In genomic region chr11:12424205-12424604, GRCm38 (mm10) we compare ENCODE assay signal across 19 mouse cellular contexts. TPM values are rescaled to one million over a fixed set of nuclear protein-coding genes. Genes with fewer than 3 reads are reported as not detected.
DNase-seq lines count a peak whose midpoint lies in the region; ATAC-seq lines count a peak whose summit lies in the region.
"Had no signal": no experiment of that assay in that cellular context is flagged by ENCODE, and none has a peak within 500 bp of the region (broad histone marks: within the 10 kb centered on the region; RNA-seq: fewer than 3 reads in every experiment).

No protein-coding gene starts in this region.

- no peak overlapping the region for H3K27ac ChIP-seq in forebrain, embryonic 11.5 days (ENCODE audit: low read depth, low read length)
- no peak overlapping the region for H3K27ac ChIP-seq in forebrain, embryonic 14.5 days (ENCODE audit: low read depth, low read length)
- no peak overlapping the region for H3K27ac ChIP-seq in kidney, embryonic 16.5 days (ENCODE audit: low read length)
- no peak overlapping the region for H3K27ac ChIP-seq in neural tube, embryonic 14.5 days (ENCODE audit: low read depth, low read length)
- H3K27ac ChIP-seq: embryonic facial prominence, embryonic 12.5 days; hindbrain, embryonic 10.5 days; limb, embryonic 12.5 days; liver, embryonic 15.5 days had no signal

- no peaks in the 10 kb centered on the region for H3K4me1 ChIP-seq in forebrain, embryonic 11.5 days (replicated peaks; ENCODE audit: control insufficient read depth, insufficient read depth, low read length)
- no peaks in the 10 kb centered on the region for H3K4me1 ChIP-seq in forebrain, embryonic 14.5 days (ENCODE audit: control insufficient read depth, insufficient read depth, low read length)
- H3K4me1 ChIP-seq in kidney, embryonic 16.5 days (ENCODE audit: insufficient read depth, low read length), result no peaks in the 10 kb centered on the region
- 0 out of 2 replicates have a peak, but pooled peaks cover 2% of the 10 kb centered on the region for H3K4me1 ChIP-seq in neural tube, embryonic 14.5 days (ENCODE audit: control insufficient read depth, insufficient read depth, low read length)
- H3K4me1 ChIP-seq: embryonic facial prominence, embryonic 12.5 days; limb, embryonic 12.5 days; liver, embryonic 15.5 days had no signal

- H3K36me3 ChIP-seq in forebrain, embryonic 11.5 days (ENCODE audit: control insufficient read depth, insufficient read depth, low read length), result no peaks in the 10 kb centered on the region
- no peaks in the 10 kb centered on the region for H3K36me3 ChIP-seq in forebrain, embryonic 14.5 days (ENCODE audit: control insufficient read depth, insufficient read depth, low read length)
- H3K36me3 ChIP-seq in kidney, embryonic 16.5 days (ENCODE audit: insufficient read depth, low read length), result no peaks in the 10 kb centered on the region
- no peaks in the 10 kb centered on the region for H3K36me3 ChIP-seq in neural tube, embryonic 14.5 days (ENCODE audit: control insufficient read depth, insufficient read depth, low read length)
- H3K36me3 ChIP-seq: embryonic facial prominence, embryonic 12.5 days; hindbrain, embryonic 10.5 days; limb, embryonic 12.5 days; liver, embryonic 15.5 days had no signal

- H3K4me2 ChIP-seq in forebrain, embryonic 11.5 days (ENCODE audit: low read depth, low read length, severe bottlenecking), result no peak overlapping the region
- no peak overlapping the region for H3K4me2 ChIP-seq in forebrain, embryonic 14.5 days (ENCODE audit: low read length)
- H3K4me2 ChIP-seq in kidney, embryonic 16.5 days (replicated peaks; ENCODE audit: low read depth, low read length), result no peak overlapping the region
- H3K4me2 ChIP-seq in neural tube, embryonic 14.5 days (ENCODE audit: low read depth, low read length), result no peak overlapping the region
- H3K4me2 ChIP-seq: embryonic facial prominence, embryonic 12.5 days; limb, embryonic 12.5 days; liver, embryonic 15.5 days had no signal

- no peak overlapping the region for H3K9ac ChIP-seq in forebrain, embryonic 11.5 days (ENCODE audit: low read length)
- no peak overlapping the region for H3K9ac ChIP-seq in forebrain, embryonic 14.5 days (ENCODE audit: low read length)
- H3K9ac ChIP-seq in kidney, embryonic 16.5 days (replicated peaks; ENCODE audit: low read length), result no peak overlapping the region
- H3K9ac ChIP-seq in neural tube, embryonic 14.5 days (replicated peaks; ENCODE audit: low read depth, low read length), result no peak overlapping the region
- H3K9ac ChIP-seq: embryonic facial prominence, embryonic 12.5 days; limb, embryonic 12.5 days; liver, embryonic 15.5 days had no signal

- H3K4me3 ChIP-seq in forebrain, embryonic 11.5 days (ENCODE audit: low read depth, low read length), result no peak overlapping the region
- no peak overlapping the region for H3K4me3 ChIP-seq in forebrain, embryonic 14.5 days (ENCODE audit: low read depth, low read length)
- no peak overlapping the region for H3K4me3 ChIP-seq in kidney, embryonic 16.5 days (ENCODE audit: low read length)
- H3K4me3 ChIP-seq in neural tube, embryonic 14.5 days (ENCODE audit: low read depth, low read length), result no peak overlapping the region
- H3K4me3 ChIP-seq: embryonic facial prominence, embryonic 12.5 days; hindbrain, embryonic 10.5 days; limb, embryonic 12.5 days; liver, embryonic 15.5 days had no signal

- DNase-seq in forebrain, embryonic 11.5 days (ENCODE audit: low spot score), result no peak
- no peak for DNase-seq in forebrain, embryonic 14.5 days (ENCODE audit: low spot score)
- DNase-seq in kidney, adult 9 months, result no peak
- DNase-seq in neural tube, embryonic 10.5 days (ENCODE audit: extremely low spot score, low spot score), result no peak
- no peak for DNase-seq in retina, postnatal 1 day
- DNase-seq in gastrocnemius, postnatal 4 days (ENCODE audit: low spot score in 2 of 2), result no peak
- DNase-seq: adrenal gland, postnatal 10 days; cerebellum, adult 2 months; layer of hippocampus, adult 9-11 months; thymus, postnatal 36 days had no signal

- H3K27me3 ChIP-seq in forebrain, embryonic 11.5 days (ENCODE audit: control insufficient read depth, insufficient read depth, low read length), result no peaks in the 10 kb centered on the region
- H3K27me3 ChIP-seq in forebrain, embryonic 14.5 days (replicated peaks; ENCODE audit: control insufficient read depth, insufficient read depth, low read length), result 0 out of 2 replicates have a peak, but pooled peaks cover 4% of the 10 kb centered on the region
- no peaks in the 10 kb centered on the region for H3K27me3 ChIP-seq in kidney, embryonic 16.5 days (ENCODE audit: insufficient read depth, low read length)
- no peaks in the 10 kb centered on the region for H3K27me3 ChIP-seq in neural tube, embryonic 14.5 days (ENCODE audit: control insufficient read depth, insufficient read depth, low read length)
- H3K27me3 ChIP-seq: embryonic facial prominence, embryonic 12.5 days; limb, embryonic 12.5 days; liver, embryonic 15.5 days had no signal

- WGBS in forebrain, embryonic 11.5 days, result 93% methylated on average over 2 of the region's 2 CpGs
- 92% methylated on average over 2 of the region's 2 CpGs for WGBS in forebrain, embryonic 14.5 days
- 73% methylated on average over 2 of the region's 2 CpGs for WGBS in kidney, embryonic 16.5 days
- WGBS in neural tube, embryonic 14.5 days, result 72% methylated on average over 2 of the region's 2 CpGs

- H3K9me3 ChIP-seq in forebrain, embryonic 11.5 days (ENCODE audit: control insufficient read depth, low read length), result no peaks in the 10 kb centered on the region
- H3K9me3 ChIP-seq in forebrain, embryonic 14.5 days (replicated peaks; ENCODE audit: control insufficient read depth, low read length), result no peaks in the 10 kb centered on the region
- no peaks in the 10 kb centered on the region for H3K9me3 ChIP-seq in kidney, embryonic 16.5 days (ENCODE audit: low read length)
- H3K9me3 ChIP-seq in neural tube, embryonic 14.5 days (ENCODE audit: control insufficient read depth, low read length), result no peaks in the 10 kb centered on the region
- H3K9me3 ChIP-seq: embryonic facial prominence, embryonic 12.5 days; hindbrain, embryonic 10.5 days; limb, embryonic 12.5 days; liver, embryonic 15.5 days had no signal

- 0 out of 2 replicates have a peak, but pooled peaks have one; percentile 39 for ATAC-seq in forebrain, embryonic 11.5 days (replicated peaks; ENCODE audit: low FRiP score)
- ATAC-seq in forebrain, embryonic 14.5 days, result no peak
- peak; percentile 19; the same call in 1 of the 2 replicates for ATAC-seq in kidney, embryonic 16.5 days (ENCODE audit: low FRiP score, low TSS enrichment)
- 0 out of 2 replicates have a peak, but pooled peaks have one; percentile 9 for ATAC-seq in neural tube, embryonic 14.5 days (ENCODE audit: low read depth)

RNA-seq across cellular contexts. Expression of gene Cobl, which starts 40.6 kb away (rescaled TPM):
- 3.0 and 3.6 TPM in 2 replicates for polyA plus RNA-seq in forebrain, embryonic 11.5 days (2014; fragmentation: Nextera tagmentation; extraction: Ambion mirVana)
- polyA plus RNA-seq in forebrain, embryonic 14.5 days (2014; fragmentation: Nextera tagmentation; extraction: Ambion mirVana), result 4.6 and 6.6 TPM in 2 replicates
- polyA plus RNA-seq in kidney, embryonic 16.5 days (2015; fragmentation: Nextera tagmentation; extraction: Ambion mirVana), result 7.5 and 7.6 TPM in 2 replicates
- polyA plus RNA-seq in neural tube, embryonic 14.5 days (2014; fragmentation: Nextera tagmentation; extraction: Ambion mirVana), result 12.3 and 16.3 TPM in 2 replicates
- 100 to 1,000 TPM; 188 to 241 TPM for total RNA-seq in gastrocnemius, postnatal 4 days (2021)
- total RNA-seq: common myeloid progenitor, adult 5-6 weeks; granulocyte monocyte progenitor cell, adult 5-6 weeks; megakaryocyte-erythroid progenitor cell, adult 5-6 weeks had no signal
